Mouse (Mus musculus) heart, embryonic 11.5 days (tissue): Measurements from ENCODE around the gene Syngr3. TPM values are rescaled to one million over a fixed set of nuclear protein-coding genes. Genes with fewer than 3 reads are reported as not detected.

Experiments
- ATAC-seq: fragments of 200-750 bp; cut with Nextera tagmentation; replicated peaks from 2 replicates; pipeline ENCODE4 v1.8.0; 2017; ENCODE audit warnings: moderate library complexity; ENCODE audit not compliant: insufficient number of reproducible peaks, low FRiP score, low TSS enrichment
- H3K27ac ChIP-seq: fragments of 300-500 bp; sonication (generic); 2 replicates; pipeline ENCODE4 v1.5.1; 2014; ENCODE audit warnings: mild to moderate bottlenecking, low read depth, low read length
- H3K27me3 ChIP-seq: fragments of 300-500 bp; sonication (generic); 2 replicates; pipeline ENCODE4 v1.6.1; 2014; ENCODE audit warnings: mild to moderate bottlenecking, low read length, mixed read lengths; ENCODE audit not compliant: control insufficient read depth, insufficient read depth
- H3K36me3 ChIP-seq: fragments of 300-500 bp; sonication (generic); 2 replicates; pipeline ENCODE4 v1.6.1; 2014; ENCODE audit warnings: mild to moderate bottlenecking, low read length, moderate library complexity, mixed read lengths; ENCODE audit not compliant: control insufficient read depth, insufficient read depth
- H3K4me1 ChIP-seq: fragments of 300-500 bp; sonication (generic); 2 replicates; pipeline ENCODE4 v1.6.1; 2014; ENCODE audit warnings: low read length; ENCODE audit not compliant: control insufficient read depth, insufficient read depth
- H3K4me2 ChIP-seq: fragments of 300-500 bp; sonication (generic); 2 replicates; pipeline ENCODE4 v1.6.1; 2014; ENCODE audit warnings: mild to moderate bottlenecking, moderate library complexity
- H3K4me3 ChIP-seq: fragments of 300-500 bp; sonication (generic); 2 replicates; pipeline ENCODE4 v1.5.1; 2014; ENCODE audit warnings: low read depth, low read length
- H3K9ac ChIP-seq: fragments of 300-500 bp; sonication (generic); 2 replicates; pipeline ENCODE4 v1.6.1; 2014; ENCODE audit warnings: mild to moderate bottlenecking, low read depth, low read length, moderate library complexity
- H3K9me3 ChIP-seq: fragments of 300-500 bp; sonication (generic); replicated peaks from 2 replicates; pipeline ENCODE4 v1.6.1; 2016; ENCODE audit warnings: low read length; ENCODE audit not compliant: control insufficient read depth
- WGBS: fragments of 180-500 bp; shearing (Covaris S2); extraction: QIAGEN DNeasy Blood & Tissue Kit; methylation state at CpG from one replicate; pipeline ENCODE4 v1.1.7; 2014; ENCODE audit not compliant: insufficient replicate concordance; 5-methylcytosine and 5-hydroxymethylcytosine counted together
- polyA plus RNA-seq: library from polyadenylated mRNA; unstranded; fragments of >200 nt; fragmentation: Nextera tagmentation; extraction: Ambion mirVana; gene quantifications from 2 replicates; pipeline ENCODE4 v1.2.1, GENCODE M21; 2014

The Syngr3 gene
- polyA plus RNA-seq, 1 experiment from 2014 or later = 0.39 TPM

- peaks cover 2% of the 10 kb centered on the region; the same call in 1 of the 2 replicates for H3K36me3 ChIP-seq
- peaks cover 45% of the 10 kb centered on the region for H3K27me3 ChIP-seq
- no peak overlapping the region for H3K9ac ChIP-seq
- no peak overlapping the region for H3K4me3 ChIP-seq
- no peak for ATAC-seq
- H3K9me3 ChIP-seq = no peaks in the 10 kb centered on the region
- peaks cover 39% of the 10 kb centered on the region for H3K4me1 ChIP-seq
- whole genome bisulfite sequencing = 85% methylated on average over 14 of the region's 14 CpGs
- H3K27ac ChIP-seq = no peak overlapping the region
- H3K4me2 ChIP-seq = no peak overlapping the region
Observed at GRCm38 (mm10) chr17:24641944-24642343, 47.8 kb downstream of the Syngr3 start.

- Histone ChIP-seq H3K27me3 (peaks cover 45% of the 10 kb centered on the region), H3K9ac (no peak overlapping the region), H3K36me3 (peaks cover 2% of the 10 kb centered on the region; the same call in 1 of the 2 replicates), H3K4me2 (no peak overlapping the region), H3K4me1 (peaks cover 41% of the 10 kb centered on the region), H3K9me3 (no peaks in the 10 kb centered on the region), H3K4me3 (no peak overlapping the region), H3K27ac (no peak overlapping the region)
- no peak for ATAC-seq
- WGBS = 91% methylated on average over 15 of the region's 15 CpGs
Observed at GRCm38 (mm10) chr17:24640581-24640980, 49.2 kb downstream of the Syngr3 start.

DNA sequence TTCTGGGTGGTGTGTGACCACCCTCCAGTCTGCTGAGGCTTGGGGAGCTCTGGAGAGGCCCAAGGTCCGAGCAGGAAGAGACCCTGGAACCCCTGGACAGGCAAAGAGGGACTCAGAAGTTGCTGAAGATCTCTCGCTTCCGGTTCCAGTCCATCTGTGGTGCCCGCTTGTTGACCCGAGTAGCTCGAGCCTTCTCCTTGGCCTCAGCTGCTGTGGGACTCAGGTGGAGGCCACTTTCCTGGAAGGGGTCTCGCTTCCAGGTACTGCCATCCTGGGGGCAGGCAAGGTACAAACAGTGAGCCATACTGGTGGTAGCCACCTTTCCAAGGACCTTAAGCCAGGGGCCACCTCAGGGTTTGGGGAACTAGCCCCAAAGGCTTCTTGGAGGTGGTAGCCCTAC lies 49.6 kb downstream of the Syngr3 start:
- Histone ChIP-seq H3K27me3 (peaks cover 45% of the 10 kb centered on the region), H3K27ac (peak overlapping the region; percentile 71), H3K9me3 (no peaks in the 10 kb centered on the region), H3K36me3 (peaks cover 2% of the 10 kb centered on the region; the same call in 1 of the 2 replicates), H3K9ac (peak overlapping the region; percentile 22; the same call in 1 of the 2 replicates), H3K4me2 (no peak overlapping the region), H3K4me1 (peaks cover 36% of the 10 kb centered on the region), H3K4me3 (no peak overlapping the region)
- no peak for ATAC-seq
- WGBS = 84% methylated on average over 7 of the region's 7 CpGs

- Histone ChIP-seq H3K4me2 (no peak overlapping the region), H3K36me3 (peaks cover 2% of the 10 kb centered on the region; the same call in 1 of the 2 replicates), H3K27ac (peak overlapping the region; percentile 71), H3K4me1 (peaks cover 31% of the 10 kb centered on the region), H3K4me3 (no peak overlapping the region), H3K9me3 (no peaks in the 10 kb centered on the region), H3K9ac (peak overlapping the region; percentile 22; the same call in 1 of the 2 replicates), H3K27me3 (peaks cover 49% of the 10 kb centered on the region)
- WGBS = 59% methylated on average over 5 of the region's 5 CpGs
- no peak; the same call in 1 of the 2 replicates for ATAC-seq
Observed at GRCm38 (mm10) chr17:24639571-24639988, 50.2 kb downstream of the Syngr3 start.

GRCm38 (mm10) chr17:24638840-24639239 lies 50.9 kb downstream of the Syngr3 start:
- H3K4me3 ChIP-seq = no peak overlapping the region
- H3K4me2 ChIP-seq = no peak overlapping the region
- H3K9ac ChIP-seq = no peak overlapping the region
- peaks cover 24% of the 10 kb centered on the region for H3K4me1 ChIP-seq
- ATAC-seq = no peak
- H3K36me3 ChIP-seq = peaks cover 2% of the 10 kb centered on the region; the same call in 1 of the 2 replicates
- peak overlapping the region; percentile 54 for H3K27ac ChIP-seq
- H3K27me3 ChIP-seq = peaks cover 54% of the 10 kb centered on the region
- WGBS = 69% methylated on average over 9 of the region's 9 CpGs
- no peaks in the 10 kb centered on the region for H3K9me3 ChIP-seq

DNA sequence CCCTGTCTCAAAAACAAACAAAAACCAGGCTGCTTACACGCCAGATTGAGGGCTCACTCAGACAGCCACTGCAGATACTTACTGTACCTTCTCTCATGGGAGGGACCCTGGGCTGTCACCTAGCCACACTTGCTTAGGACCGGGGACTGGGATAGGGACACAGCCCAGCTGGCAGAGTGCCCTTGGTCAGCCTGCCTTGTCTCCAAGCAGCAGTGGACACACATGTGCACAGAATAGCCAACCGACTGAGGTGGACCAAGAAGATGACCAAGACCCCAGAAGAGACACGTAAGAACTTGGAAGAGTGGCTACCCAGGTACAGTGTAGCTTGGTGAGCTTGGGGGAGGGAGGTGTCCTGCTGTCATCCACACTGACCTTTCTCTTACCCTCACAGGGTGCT lies 51.5 kb downstream of the Syngr3 start:
- no peak for ATAC-seq
- H3K9ac ChIP-seq = no peak overlapping the region
- peaks cover 24% of the 10 kb centered on the region for H3K4me1 ChIP-seq
- H3K9me3 ChIP-seq = no peaks in the 10 kb centered on the region
- H3K4me3 ChIP-seq = no peak overlapping the region
- H3K27me3 ChIP-seq = peaks cover 54% of the 10 kb centered on the region
- peaks cover 2% of the 10 kb centered on the region; the same call in 1 of the 2 replicates for H3K36me3 ChIP-seq
- no peak overlapping the region for H3K27ac ChIP-seq
- no peak overlapping the region for H3K4me2 ChIP-seq
- WGBS = 89% methylated on average over 4 of the region's 4 CpGs

DNA sequence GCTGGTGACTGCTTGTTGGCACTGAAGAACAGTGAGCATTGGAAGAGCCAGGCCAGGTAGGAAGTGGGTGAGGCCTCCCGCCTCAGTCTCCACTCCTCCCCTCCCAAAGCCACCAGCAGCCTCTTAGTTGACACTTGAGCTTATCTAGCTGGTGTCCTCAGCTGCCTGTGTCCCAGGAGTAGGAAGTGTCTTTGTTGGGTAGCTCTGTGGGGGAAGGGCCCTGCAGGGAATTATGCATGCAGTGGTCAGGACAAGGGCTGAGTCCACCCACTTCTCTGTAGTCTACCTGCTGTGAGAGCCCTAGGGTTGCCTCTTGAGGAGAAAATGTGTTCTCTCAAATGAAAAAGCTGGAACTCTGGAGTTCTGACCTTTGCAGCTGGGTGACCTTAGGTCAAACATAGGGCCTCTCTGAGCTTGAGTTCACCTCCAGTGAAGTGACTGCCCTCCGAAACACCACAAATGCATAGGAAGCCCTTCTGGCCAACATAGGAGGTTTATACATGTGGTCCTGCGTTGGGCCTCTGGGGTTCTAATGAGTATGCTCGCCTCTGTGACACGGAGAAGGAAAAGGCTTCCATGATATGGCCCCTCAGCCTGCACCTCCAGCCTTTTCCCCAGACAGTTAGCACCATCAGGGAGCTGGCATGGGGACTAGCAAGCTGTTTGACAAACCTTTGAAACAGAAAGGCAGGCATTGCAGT lies 52.8 kb downstream of the Syngr3 start:
- no peak overlapping the region for H3K4me3 ChIP-seq
- no peak for ATAC-seq
- peaks cover 30% of the 10 kb centered on the region for H3K4me1 ChIP-seq
- no peak overlapping the region for H3K27ac ChIP-seq
- H3K36me3 ChIP-seq = peaks cover 2% of the 10 kb centered on the region; the same call in 1 of the 2 replicates
- H3K27me3 ChIP-seq = peaks cover 42% of the 10 kb centered on the region
- no peak overlapping the region for H3K4me2 ChIP-seq
- no peak overlapping the region for H3K9ac ChIP-seq
- WGBS = 59% methylated on average over 5 of the region's 5 CpGs
- H3K9me3 ChIP-seq = no peaks in the 10 kb centered on the region

DNA sequence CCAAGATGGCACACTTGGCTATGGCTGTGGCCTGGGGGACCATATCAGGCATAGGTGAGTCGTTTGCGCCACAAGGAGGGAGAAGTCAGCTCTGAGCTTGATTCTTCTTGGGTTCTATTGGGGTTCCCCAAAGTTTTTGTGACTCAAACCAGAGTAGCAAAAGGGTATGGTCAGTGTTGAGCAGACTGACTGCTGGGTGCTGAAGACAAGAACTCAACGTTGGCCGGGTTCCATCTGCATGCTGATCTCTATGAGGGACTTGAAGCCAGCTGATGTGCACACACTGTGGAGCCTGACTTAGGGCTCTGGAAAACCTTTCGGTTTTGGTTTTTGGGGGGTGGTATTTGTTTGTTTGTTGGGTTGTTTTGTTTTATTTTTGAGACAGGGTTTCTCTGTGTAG lies 54.1 kb downstream of the Syngr3 start:
- no peak overlapping the region for H3K27ac ChIP-seq

More for the DNA sequence above, 54.1 kb downstream of the Syngr3 start:
- Histone ChIP-seq H3K36me3 (peaks cover 2% of the 10 kb centered on the region; the same call in 1 of the 2 replicates), H3K9me3 (no peaks in the 10 kb centered on the region), H3K4me1 (peaks cover 34% of the 10 kb centered on the region), H3K9ac (no peak overlapping the region), H3K4me2 (no peak overlapping the region), H3K27me3 (peaks cover 36% of the 10 kb centered on the region), H3K4me3 (no peak overlapping the region)
- no peak for ATAC-seq
- WGBS = 85% methylated on average over 5 of the region's 5 CpGs
